Mouse (Mus musculus): ENCODE results near the gene Tbrg1. TPM values are rescaled to one million over a fixed set of nuclear protein-coding genes. Genes with fewer than 3 reads are reported as not detected.
A peak's percentile ranks its signal among the peaks of the same experiment; 100 is the strongest.

Gene Tbrg1
- 10 to 100 TPM; 46.1 to 54.6 TPM for total RNA-seq (2021)
- long read RNA-seq, experiment 1, transcript Tbrg1-201 (9 exons, 1,984 nt): major isoform, 71 of 79 reads
- long read RNA-seq, experiment 1, partial matches to known transcripts: 2 of 79 reads
- long read RNA-seq, experiment 1, other reads (novel, unspliced or antisense): 4 of 79 reads
- long read RNA-seq, experiment 2, transcript Tbrg1-201 (9 exons, 1,984 nt): major isoform, 85 of 90 reads
- long read RNA-seq, experiment 2, partial matches to known transcripts: 4 of 90 reads
- long read RNA-seq, experiment 2, other reads (novel, unspliced or antisense): 1 of 90 reads

GRCm38 (mm10) chr9:37656931-37657481 is at the start of gene Tbrg1:
Gene Tbrg1 (minus strand): TSS chr9:37657312.
- peak; percentile 78 for DNase-seq

DNA sequence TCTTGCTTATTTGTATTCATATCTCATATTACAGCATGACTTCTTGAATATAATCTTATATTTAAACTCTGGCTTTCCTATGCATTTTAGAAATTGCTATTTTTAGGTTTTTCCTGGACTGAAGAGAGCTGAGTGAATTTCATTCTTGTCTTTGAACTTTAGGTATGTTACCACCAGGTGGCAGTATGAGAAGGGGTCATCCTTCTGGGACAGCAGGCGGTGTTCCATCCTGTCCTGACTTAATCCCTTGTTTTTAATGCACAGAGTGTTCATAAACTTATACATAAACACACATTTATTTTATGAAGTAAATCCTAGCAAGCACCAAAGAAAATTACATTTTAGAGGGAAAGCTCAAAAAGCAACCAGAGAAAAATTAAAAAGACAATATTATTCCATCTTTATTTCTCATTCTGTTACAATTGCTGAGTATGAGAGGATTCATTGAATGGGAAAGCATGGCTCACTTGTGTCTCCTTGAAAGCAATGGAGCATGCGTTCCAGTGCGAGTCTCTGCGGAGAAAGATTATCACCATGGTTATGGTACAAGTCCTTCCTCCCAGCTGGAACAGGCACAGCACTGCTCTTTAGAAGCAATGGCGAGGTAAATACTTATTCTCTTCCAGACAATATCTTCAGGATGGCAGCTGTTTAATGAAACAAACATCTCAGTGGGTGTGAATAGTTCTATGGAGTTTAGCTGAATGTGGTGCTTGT is 33.0 kb upstream of the Tbrg1 start:
- no peak for DNase-seq

DNA sequence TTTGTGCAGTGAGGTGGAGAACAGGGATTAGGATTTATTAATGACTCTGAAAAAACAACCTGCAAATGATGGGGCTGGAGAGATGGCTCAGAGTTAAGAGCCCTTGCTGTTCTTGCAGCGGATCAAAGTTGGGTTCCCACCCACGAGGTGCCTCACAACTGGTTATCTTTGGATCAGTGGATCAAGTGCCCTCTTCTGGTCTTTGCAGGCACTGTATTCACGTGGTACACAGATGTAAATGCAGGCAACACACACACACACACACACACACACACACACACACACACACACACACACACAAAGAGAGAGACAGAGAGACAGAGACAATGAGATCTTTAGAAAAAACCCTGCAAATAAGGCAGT is 30.8 kb upstream of the Tbrg1 start:
- no peak for DNase-seq

DNA sequence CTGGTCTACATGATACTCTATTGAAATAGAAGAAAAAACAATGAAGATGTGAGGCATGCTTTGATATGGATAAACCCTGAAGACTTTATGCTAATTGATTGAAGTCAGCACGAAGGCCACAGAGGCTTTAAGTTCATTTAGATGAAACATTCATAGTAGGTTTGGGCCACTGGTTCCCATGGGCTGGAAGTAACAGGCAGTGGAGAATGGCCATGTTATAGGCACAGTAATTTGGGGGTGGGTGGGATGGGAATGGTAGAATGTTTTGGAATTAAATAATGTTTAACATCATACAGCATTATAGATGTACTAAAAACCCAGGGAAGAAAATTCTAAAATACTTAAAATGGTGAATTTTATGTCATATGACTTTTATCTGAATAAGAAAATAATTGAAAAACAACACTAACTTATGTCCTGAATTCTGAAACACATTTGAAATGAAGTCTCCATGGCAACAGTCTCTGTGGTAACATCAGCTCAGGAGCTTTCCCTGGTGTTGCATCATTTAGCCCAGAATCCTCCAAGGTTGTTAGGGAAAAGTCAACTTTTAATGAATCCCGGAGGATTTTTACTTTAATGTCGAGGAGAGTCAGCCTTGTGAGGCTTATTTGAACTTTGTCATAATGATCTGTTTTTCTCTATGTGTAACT is 30.3 kb upstream of the Tbrg1 start:
- DNase-seq: no peak

- no peak for DNase-seq
Measured at GRCm38 (mm10) chr9:37681123-37681522, 24.0 kb upstream of the Tbrg1 start.

DNA sequence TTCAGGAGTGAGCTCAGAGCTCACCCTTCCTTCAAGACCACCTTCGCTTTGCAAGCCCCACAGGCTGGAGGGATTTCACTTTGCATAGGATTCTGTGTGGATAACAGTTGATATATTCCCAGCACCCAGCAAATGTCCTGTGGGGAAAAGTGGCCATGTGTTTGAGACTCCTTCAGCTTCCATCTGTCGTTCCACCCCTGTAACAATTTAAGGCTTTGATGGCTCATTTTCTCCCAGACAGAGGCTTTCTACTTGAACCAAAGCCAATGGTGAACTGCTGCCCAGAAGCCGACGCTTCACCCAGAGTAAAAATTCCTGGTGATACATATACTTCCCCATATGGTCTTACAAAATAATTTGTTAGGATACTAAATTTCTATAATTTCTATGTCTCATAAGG is 18.2 kb upstream of the Tbrg1 start:
- no peak for DNase-seq

DNA sequence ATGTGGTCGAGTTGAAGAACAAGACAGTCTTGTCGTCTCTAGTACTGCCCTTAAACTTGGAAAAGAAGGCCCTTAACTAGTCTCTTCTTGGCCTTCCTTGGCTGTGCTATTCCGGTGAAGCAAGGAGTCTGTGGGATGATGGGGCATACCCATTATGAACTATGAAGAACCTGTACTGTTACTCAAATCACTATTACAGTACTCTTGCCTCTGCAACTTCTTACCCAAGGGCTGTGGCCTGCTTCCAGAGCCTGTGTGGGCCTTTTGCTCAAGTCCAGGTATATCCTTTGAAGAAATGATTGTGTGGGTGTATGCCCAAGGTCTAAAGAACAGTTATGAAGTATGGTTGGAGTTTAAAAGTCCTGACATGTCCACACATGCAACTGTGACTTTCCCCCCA is 13.1 kb upstream of the Tbrg1 start:
- no peak for DNase-seq

DNA sequence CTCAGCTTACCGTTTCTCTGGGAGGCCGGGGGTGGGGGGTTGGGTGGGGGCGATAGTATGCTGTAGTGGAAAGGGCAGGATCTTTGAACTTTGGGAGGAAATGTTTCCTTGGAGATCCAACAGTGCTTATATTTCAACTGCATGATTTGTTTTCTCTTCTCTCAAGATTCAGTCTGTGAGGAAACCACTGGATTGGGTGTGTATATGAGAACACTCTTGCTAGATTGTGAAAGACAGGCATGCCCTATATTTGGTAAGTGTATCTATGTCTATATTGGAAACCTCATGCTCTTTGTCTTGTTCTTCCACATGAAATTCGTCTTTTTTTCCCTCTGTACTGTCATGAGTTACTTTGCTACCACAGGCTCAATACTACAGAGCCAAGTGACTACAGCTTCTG is 12.6 kb upstream of the Tbrg1 start:
- no peak for DNase-seq

DNA sequence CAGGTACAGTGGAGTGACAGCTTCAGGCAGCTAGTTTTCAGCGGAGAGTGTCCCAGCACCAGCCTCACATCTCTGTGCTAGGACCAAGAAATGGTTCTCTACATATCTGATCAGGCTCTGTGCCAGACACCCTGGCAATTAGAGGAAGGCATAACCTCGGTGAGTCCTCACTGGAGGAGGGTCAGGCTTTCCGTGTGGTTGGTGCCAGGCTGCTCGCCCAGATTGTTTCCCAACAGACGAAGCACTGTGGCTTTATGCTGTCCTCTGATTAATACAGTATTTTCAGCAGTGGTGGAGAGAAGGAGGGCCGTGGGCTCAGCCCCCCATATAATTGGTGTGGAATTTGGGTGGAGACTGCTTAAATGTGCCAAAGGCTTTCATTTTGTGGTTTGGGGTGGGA is 12.0 kb upstream of the Tbrg1 start, which contains the start of gene Panx3:
Gene Panx3, minus strand, starts transcription at position 121 of the 400 bp plus-strand sequence.
- DNase-seq: no peak

DNA sequence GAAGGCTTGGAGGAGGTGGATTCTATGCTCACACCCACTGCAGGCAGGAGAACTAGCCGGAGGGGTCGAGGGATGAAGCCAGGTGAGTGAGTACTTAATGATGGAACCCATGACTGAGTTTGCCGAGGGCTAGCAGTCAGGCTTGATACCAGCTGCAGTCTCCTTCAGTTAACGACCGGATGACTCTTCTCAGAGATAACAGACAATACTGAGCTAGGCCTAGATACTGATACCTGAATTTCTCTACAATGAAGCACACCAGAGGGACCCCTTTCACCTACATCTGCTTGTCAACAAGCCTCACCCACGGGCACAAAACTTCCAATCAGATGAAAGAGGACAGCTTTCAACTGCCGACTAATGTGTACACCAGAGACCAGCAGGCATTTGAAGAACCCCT is 8.9 kb upstream of the Tbrg1 start:
- no peak for DNase-seq

DNA sequence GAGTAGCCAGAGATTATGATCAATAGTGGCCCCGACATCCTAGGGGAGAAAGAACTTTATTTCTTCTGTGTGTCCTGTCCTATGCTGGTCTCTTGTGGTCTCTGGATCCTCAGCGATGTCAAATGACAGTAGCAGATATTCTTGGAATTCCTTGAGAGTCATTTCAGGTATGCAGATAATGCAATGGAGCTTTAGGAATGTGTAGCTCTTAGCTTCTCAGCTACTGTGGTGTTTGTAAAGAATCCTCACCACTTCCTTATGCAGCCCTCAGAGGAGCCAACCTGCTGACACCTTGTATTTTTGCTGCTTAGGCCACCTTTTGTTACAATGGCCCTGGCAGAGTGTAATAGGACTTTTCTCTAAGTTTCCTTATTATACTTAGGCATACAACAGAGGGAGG is 7.5 kb upstream of the Tbrg1 start:
- no peak for DNase-seq

DNA sequence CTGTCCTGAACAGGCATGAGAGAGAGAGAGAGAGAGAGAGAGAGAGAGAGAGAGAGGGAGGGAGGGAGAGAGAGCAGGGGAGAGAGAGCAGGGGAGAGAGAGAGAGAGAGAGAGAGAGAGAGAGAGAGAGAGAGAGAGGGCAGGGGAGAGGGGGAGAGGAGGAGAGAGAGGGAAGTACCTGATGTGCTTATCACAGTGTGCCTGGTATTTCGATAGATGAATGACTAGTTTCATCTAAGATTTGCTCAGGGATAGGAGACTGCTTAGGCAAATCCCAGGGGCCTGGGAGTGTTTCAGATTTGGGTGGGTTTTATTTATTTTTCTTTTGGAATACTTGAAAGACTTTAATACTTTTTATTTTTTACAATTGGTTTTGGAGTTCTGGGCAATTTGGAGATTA is 6.1 kb upstream of the Tbrg1 start:
- no peak for DNase-seq

DNA sequence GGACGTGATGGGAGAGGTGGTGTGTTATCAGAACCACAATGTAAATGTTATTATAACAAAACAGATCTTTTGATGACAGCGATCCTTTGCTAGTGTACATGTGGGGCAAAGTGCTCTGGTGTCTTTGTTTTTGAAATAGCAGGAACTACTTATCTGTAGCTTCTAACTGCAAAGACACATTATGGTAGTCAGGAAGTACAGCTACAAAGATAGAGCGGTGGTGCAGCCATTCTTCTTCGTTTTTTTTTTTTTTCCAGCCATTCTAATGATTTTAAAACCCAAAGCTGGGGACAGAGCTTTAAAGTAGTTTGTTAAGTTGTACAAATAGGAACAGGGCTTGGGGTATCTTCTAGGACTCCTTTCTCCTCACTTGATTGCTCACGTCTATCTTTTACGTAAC is 2.3 kb upstream of the Tbrg1 start:
- no peak for DNase-seq

GRCm38 (mm10) chr9:37656439-37656881 is 652 bp downstream of the Tbrg1 start:
- no peak for DNase-seq

DNA sequence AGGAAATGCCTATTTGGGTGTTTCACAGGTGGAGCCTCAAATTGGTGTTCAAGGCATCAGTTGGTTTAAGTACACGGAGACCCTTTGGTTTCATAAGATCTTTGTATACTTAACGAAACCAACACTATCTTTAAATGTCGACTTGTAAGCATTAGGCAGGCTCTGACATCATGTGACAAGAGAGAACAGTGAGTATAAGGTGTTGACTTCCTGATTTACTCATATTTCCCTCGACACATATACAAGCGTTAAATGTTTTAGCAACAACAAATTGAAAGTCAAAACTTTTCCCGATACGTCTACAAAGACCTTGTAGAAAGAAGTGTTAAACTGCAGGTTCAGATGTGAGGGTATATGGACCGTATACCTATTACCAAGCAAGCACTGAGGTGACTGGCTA is 1.2 kb downstream of the Tbrg1 start:
- no peak for DNase-seq

DNA sequence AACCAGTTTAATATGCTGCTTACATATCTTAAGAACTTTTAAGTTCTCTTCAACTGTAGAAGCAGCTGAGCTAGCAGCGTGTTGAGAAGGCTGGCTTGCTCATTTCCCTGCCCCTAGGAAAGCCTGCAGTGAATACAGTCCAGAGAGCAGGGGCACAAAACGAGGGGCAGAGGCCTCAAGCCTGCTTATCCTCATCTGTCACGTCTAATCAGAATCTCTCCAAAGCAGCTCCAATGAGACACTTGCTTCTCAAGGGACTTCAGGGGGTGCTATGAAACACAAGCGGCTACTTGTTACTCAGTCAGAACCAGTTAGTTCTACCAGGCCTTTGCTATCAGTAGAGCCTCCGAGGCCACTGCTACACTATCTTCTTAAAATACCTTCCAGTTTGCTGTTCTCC is 3.3 kb downstream of the Tbrg1 start:
- DNase-seq: no peak

DNA sequence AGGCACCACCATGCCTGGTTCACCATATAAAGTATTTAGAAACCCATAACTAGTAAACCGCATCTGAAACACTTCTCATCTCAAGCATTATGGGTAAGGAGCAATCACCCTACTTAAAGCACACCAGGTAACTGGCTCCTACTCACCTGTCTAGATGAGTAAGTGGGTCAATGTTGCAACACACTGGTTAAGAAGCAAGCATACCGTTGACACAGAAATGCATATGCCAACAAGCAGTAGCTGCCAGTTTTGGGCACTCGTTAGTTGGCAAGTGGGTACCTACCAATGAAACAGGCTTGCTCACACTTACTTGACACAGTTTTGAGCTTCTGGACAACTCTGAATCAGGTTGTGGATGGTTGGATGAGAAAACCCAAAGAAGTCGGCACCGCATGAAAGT is 6.5 kb downstream of the Tbrg1 start:
- DNase-seq: no peak

DNA sequence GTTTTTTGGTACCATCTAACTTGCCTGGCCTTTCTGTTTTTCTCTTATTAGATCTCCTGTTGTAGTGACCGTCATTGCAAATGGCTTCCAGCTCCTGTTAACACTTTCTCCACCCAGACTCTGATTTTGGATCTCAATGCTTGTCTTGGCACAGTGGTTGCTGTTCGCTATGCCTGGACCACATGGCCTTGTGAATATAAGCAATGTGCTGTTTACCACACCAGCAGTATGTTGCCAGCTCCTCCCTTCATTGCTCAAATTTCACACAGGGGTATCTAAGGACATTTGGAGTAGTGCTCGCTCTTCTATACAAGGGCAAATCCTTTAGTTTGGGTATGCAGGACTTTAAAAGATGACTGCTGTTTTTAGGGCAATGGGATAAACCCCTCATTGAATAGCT is 10.9 kb downstream of the Tbrg1 start:
- no peak for DNase-seq

DNA sequence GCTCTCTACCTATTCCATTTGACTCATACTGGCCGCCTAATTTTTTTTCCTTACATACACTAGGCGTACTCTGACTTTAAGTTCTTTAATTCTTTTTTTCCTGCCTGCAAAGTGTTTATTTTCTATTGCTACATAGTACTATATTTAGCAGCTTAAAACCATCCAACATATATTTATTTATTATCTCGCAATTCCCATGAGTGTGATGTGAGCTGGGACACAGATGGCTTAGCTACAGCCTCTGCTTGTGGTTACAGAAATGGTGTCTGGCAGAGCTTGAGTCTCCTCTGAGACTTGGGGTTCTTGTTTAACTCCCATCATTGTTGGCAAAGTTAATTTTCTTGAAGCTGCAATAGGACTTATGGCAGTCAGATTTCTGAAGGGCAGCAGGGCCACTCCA is 18.4 kb downstream of the Tbrg1 start:
- DNase-seq: no peak

- no peak for DNase-seq
Measured at GRCm38 (mm10) chr9:37636800-37637542, 20.1 kb downstream of the Tbrg1 start.

DNA sequence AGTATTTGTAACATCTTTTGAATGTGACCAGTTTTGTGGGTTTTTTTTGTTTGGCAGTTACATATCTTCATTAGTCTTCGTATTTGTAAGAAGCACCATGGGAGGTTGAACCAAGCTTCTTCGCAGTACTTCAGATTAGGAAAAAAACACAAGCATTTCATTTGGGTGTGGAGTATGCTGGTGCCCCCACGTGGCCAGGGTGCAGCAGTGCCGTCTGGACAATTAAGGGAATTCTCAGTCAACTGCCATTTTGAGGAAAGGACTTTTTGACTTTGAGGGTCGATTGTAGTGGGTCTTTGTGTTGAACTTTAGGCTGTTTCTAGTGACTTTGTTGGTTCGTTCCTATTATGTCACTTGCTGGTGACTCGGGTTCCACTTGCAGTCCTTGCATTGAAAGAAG is 20.8 kb downstream of the Tbrg1 start:
- peak; percentile 47 for DNase-seq

GRCm38 (mm10) chr9:37634269-37634668 is 22.8 kb downstream of the Tbrg1 start:
- no peak for DNase-seq

GRCm38 (mm10) chr9:37632305-37632704 is 24.8 kb downstream of the Tbrg1 start:
- no peak for DNase-seq

All from gastrocnemius, postnatal 10 days (tissue).